Mouse (Mus musculus) intestine, postnatal 0 days (tissue): ENCODE results near the gene Atp5d. TPM values are rescaled to one million over a fixed set of nuclear protein-coding genes. Genes with fewer than 3 reads are reported as not detected.
A peak's percentile ranks its signal among the peaks of the same experiment; 100 is the strongest.

Experiments
- ATAC-seq: fragments of 200-750 bp; cut with Nextera tagmentation; 2 replicates; pipeline ENCODE4 v1.8.0; 2017; ENCODE audit warnings: mild to moderate bottlenecking, moderate TSS enrichment, moderate library complexity
- H3K27ac ChIP-seq: fragments of 300-500 bp; sonication (generic); 2 replicates; pipeline ENCODE4 v1.5.1; 2014; ENCODE audit warnings: mild to moderate bottlenecking, low read depth, low read length, moderate library complexity
- H3K27me3 ChIP-seq: fragments of 300-500 bp; sonication (generic); replicated peaks from 2 replicates; pipeline ENCODE4 v1.6.1; 2014; ENCODE audit warnings: low read length, mixed read lengths; ENCODE audit not compliant: control insufficient read depth, insufficient read depth
- H3K36me3 ChIP-seq: fragments of 300-500 bp; sonication (generic); 2 replicates; pipeline ENCODE4 v1.6.1; 2014; ENCODE audit warnings: mild to moderate bottlenecking, moderate library complexity; ENCODE audit not compliant: control insufficient read depth, insufficient read depth
- H3K4me1 ChIP-seq: fragments of 300-500 bp; sonication (generic); replicated peaks from 2 replicates; pipeline ENCODE4 v1.6.1; 2014; ENCODE audit warnings: antibody characterized with exemption, low read length, mixed read lengths; ENCODE audit not compliant: control insufficient read depth, insufficient read depth
- H3K4me2 ChIP-seq: fragments of 300-500 bp; sonication (generic); replicated peaks from 2 replicates; pipeline ENCODE4 v1.6.1; 2014; ENCODE audit warnings: low read depth, mild to moderate bottlenecking, moderate library complexity
- H3K4me3 ChIP-seq: fragments of 300-500 bp; sonication (generic); 2 replicates; pipeline ENCODE4 v1.5.1; 2014; ENCODE audit warnings: low read depth, low read length
- H3K9ac ChIP-seq: fragments of 300-500 bp; sonication (generic); 2 replicates; pipeline ENCODE4 v1.6.1; 2014; ENCODE audit warnings: mild to moderate bottlenecking, low read depth, low read length
- H3K9me3 ChIP-seq: fragments of 300-500 bp; sonication (generic); 2 replicates; pipeline ENCODE4 v1.6.1; 2016; ENCODE audit warnings: mixed run types; ENCODE audit not compliant: control insufficient read depth
- CTCF ChIP-seq: sonication (generic); IDR thresholded peaks from 2 replicates; pipeline ENCODE4 v1.5.1; 2016; ENCODE audit warnings: low read depth, mild to moderate bottlenecking, control low read depth, antibody characterized with exemption, moderate library complexity
- WGBS: fragments of 180-500 bp; shearing (Covaris S2); extraction: QIAGEN DNeasy Blood & Tissue Kit; methylation state at CpG from one replicate; pipeline ENCODE4 v1.1.7; 2014; 5-methylcytosine and 5-hydroxymethylcytosine counted together
- polyA plus RNA-seq: library from polyadenylated mRNA; unstranded; fragments of >200 nt; fragmentation: Nextera tagmentation; extraction: Ambion mirVana; gene quantifications from 2 replicates; pipeline ENCODE4 v1.2.1, GENCODE M21; 2015

Gene Atp5d
- 1,009 and 1,013 TPM in 2 replicates for polyA plus RNA-seq

- peaks cover 26% of the 10 kb centered on the region; the same call in 1 of the 2 replicates for H3K27me3 ChIP-seq
- under 1% methylated on average over 70 of the region's 94 CpGs for WGBS
- H3K27ac ChIP-seq = no peak within 1 kb of the TSS
- no peak for TF ChIP-seq CTCF
- H3K4me3 ChIP-seq = peak within 1 kb of the TSS; percentile 57
- peaks cover 10% of the 10 kb centered on the region; the same call in 1 of the 2 replicates for H3K4me1 ChIP-seq
- no peaks in the 10 kb centered on the region for H3K9me3 ChIP-seq
- H3K4me2 ChIP-seq = peak within 1 kb of the TSS; percentile 98
- peak within 1 kb of the TSS; percentile 60 for H3K9ac ChIP-seq
- peaks cover 6% of the 10 kb centered on the region; the same call in 1 of the 2 replicates for H3K36me3 ChIP-seq
- no peak for ATAC-seq
These were observed at the start of gene Atp5d for GRCm38 (mm10) chr10:80138553-80139438. Atp5d (plus strand) TSS chr10:80138632.

- no peaks in the 10 kb centered on the region for H3K9me3 ChIP-seq
- peaks cover 31% of the 10 kb centered on the region for H3K36me3 ChIP-seq
- H3K27ac ChIP-seq = no peak overlapping the region
- H3K27me3 ChIP-seq = no peaks in the 10 kb centered on the region
- H3K4me2 ChIP-seq = no peak overlapping the region
- H3K4me3 ChIP-seq = no peak overlapping the region
- peak; percentile 23 for ATAC-seq
- H3K4me1 ChIP-seq = no peaks in the 10 kb centered on the region
- H3K9ac ChIP-seq = no peak overlapping the region
- peak; percentile 52 for TF ChIP-seq CTCF
- WGBS = 53% methylated on average over 4 of the region's 4 CpGs
These were observed 49.3 kb upstream of the Atp5d start for GRCm38 (mm10) chr10:80089146-80089545.

DNA sequence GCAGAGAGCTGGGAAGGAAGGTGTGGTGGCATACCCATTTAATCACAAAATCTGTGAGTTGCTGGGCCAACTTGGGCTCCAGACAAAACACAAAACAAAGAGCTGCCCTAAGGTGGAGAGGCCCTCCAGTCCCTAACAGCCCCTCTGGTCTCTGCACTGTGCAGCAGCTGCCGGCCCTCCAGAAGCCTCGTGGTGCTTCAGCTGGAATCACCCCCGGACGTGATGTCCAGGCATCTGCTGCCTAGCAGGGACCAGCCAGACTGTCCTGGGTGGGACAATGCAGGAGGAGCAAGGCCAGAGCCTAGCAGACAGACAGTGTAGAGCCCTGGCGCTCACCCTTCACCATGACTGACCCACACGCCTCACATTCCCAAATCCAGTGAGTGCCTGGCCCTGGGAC, 46.9 kb upstream of the Atp5d start:
- H3K36me3 ChIP-seq = peaks cover 15% of the 10 kb centered on the region; the same call in 1 of the 2 replicates
- no peak for ATAC-seq
- H3K9me3 ChIP-seq = no peaks in the 10 kb centered on the region
- no peaks in the 10 kb centered on the region for H3K27me3 ChIP-seq
- H3K4me1 ChIP-seq = no peaks in the 10 kb centered on the region
- no peak overlapping the region for H3K27ac ChIP-seq
- H3K4me2 ChIP-seq = no peak overlapping the region
- no peak overlapping the region for H3K4me3 ChIP-seq
- WGBS = 87% methylated on average over 6 of the region's 6 CpGs
- TF ChIP-seq CTCF = no peak
- no peak overlapping the region for H3K9ac ChIP-seq

DNA sequence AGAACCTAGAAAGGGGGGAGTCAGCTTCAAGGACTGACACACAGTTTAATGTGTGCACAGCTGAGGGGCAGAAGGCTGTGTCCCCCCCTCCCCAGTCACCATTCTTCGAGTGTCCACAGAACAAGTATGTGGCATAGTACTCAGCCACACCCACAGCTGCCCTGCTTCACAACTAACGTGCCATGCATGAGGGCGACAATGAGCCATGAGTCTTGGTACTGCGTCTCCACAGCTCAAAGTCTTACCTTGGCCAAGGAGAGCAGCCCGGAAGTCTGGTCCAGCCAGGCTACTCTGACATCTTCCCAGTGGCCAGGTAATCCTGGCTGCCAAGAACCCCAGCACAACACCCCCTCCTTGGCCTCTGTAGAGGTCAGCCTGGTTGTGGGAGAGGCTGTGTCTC, 45.7 kb upstream of the Atp5d start:
- TF ChIP-seq CTCF = no peak
- ATAC-seq = no peak
- Histone ChIP-seq H3K4me3 (no peak overlapping the region), H3K36me3 (peaks cover 8% of the 10 kb centered on the region; the same call in 1 of the 2 replicates), H3K4me1 (peaks cover 9% of the 10 kb centered on the region; the same call in 1 of the 2 replicates), H3K27me3 (no peaks in the 10 kb centered on the region), H3K4me2 (no peak overlapping the region), H3K9ac (no peak overlapping the region), H3K9me3 (no peaks in the 10 kb centered on the region), H3K27ac (no peak overlapping the region)
- WGBS = 65% methylated on average over 5 of the region's 5 CpGs

GRCm38 (mm10) chr10:80094085-80094484, 44.3 kb upstream of the Atp5d start:
- H3K27ac ChIP-seq = no peak overlapping the region
- H3K4me2 ChIP-seq = no peak overlapping the region
- no peaks in the 10 kb centered on the region for H3K9me3 ChIP-seq
- WGBS = 91% methylated on average over 6 of the region's 6 CpGs
- H3K4me3 ChIP-seq = no peak overlapping the region
- no peak overlapping the region for H3K9ac ChIP-seq
- ATAC-seq = no peak
- H3K36me3 ChIP-seq = peaks cover 8% of the 10 kb centered on the region; the same call in 1 of the 2 replicates
- TF ChIP-seq CTCF = no peak
- H3K27me3 ChIP-seq = no peaks in the 10 kb centered on the region
- H3K4me1 ChIP-seq = peaks cover 10% of the 10 kb centered on the region; the same call in 1 of the 2 replicates

DNA sequence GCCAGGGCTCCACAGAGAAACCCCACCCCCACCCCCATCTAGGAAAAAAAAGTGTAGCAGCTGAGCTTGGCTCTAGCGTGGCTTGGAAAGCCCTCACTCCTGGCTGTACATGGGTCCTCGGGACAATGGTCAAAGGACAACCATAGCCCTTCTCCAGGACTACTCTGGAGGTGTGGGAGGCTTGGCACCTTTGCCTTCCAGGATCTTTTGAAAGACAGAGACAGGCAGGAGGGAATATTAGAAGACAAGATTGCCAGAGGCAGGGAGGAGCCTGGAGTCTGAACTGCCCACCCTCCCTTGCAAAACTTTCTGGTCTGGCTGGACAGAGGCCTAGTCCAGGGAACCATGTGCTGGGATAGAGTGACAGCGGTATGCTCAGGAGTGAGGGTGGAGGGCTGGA, 43.7 kb upstream of the Atp5d start:
- no peaks in the 10 kb centered on the region for H3K27me3 ChIP-seq
- ATAC-seq = no peak
- H3K36me3 ChIP-seq = peaks cover 8% of the 10 kb centered on the region; the same call in 1 of the 2 replicates
- H3K27ac ChIP-seq = no peak overlapping the region
- 63% methylated on average over 3 of the region's 3 CpGs for WGBS
- TF ChIP-seq CTCF = no peak
- no peak overlapping the region for H3K9ac ChIP-seq
- no peak overlapping the region for H3K4me3 ChIP-seq
- peaks cover 10% of the 10 kb centered on the region; the same call in 1 of the 2 replicates for H3K4me1 ChIP-seq
- H3K9me3 ChIP-seq = no peaks in the 10 kb centered on the region
- H3K4me2 ChIP-seq = no peak overlapping the region
